ENCODE assay signal across 10 mouse cellular contexts in genomic region chr3:32379891-32380290, GRCm38 (mm10). TPM values are rescaled to one million over a fixed set of nuclear protein-coding genes. Genes with fewer than 3 reads are reported as not detected.
A peak's percentile ranks its signal among the peaks of the same experiment; 100 is the strongest.
DNase-seq lines count a peak whose midpoint lies in the region; ATAC-seq and TF ChIP-seq lines count a peak whose summit lies in the region.
"Had no signal": no experiment of that assay in that cellular context is flagged by ENCODE, and none has a peak within 500 bp of the region (broad histone marks: within the 10 kb centered on the region; RNA-seq: fewer than 3 reads in every experiment).

No protein-coding gene starts in this region.

- TF ChIP-seq CTCF in liver, adult 2 months (IDR thresholded peaks at IDR 0.05; ENCODE audit: low read depth, low read length), result peak; percentile 79
- peak; percentile 72 for TF ChIP-seq CTCF in stomach, postnatal 0 days (IDR thresholded peaks at IDR 0.05; ENCODE audit: low read depth)

- TF ChIP-seq EP300 in stomach, postnatal 0 days (optimal IDR thresholded peaks at IDR 0.05), result no peak

- no peaks in the 10 kb centered on the region for H3K27me3 ChIP-seq in liver, adult 2 months (ENCODE audit: control insufficient read depth, insufficient read depth, low read length)
- H3K27me3 ChIP-seq in liver, embryonic 11.5 days (replicated peaks; ENCODE audit: control insufficient read depth, insufficient read depth, low read length), result no peaks in the 10 kb centered on the region
- no peaks in the 10 kb centered on the region for H3K27me3 ChIP-seq in stomach, postnatal 0 days (ENCODE audit: control insufficient read depth, insufficient read depth, low read length)
- no peaks in the 10 kb centered on the region for H3K27me3 ChIP-seq in limb, embryonic 10.5 days (ENCODE audit: low read depth, poor library complexity, severe bottlenecking)
- H3K27me3 ChIP-seq: lung, embryonic 15.5 days had no signal

- H3K4me3 ChIP-seq in liver, adult 2 months (ENCODE audit: insufficient read depth, low read depth, low read length), result no peak overlapping the region
- H3K4me3 ChIP-seq in liver, embryonic 11.5 days (ENCODE audit: low read depth, low read length), result no peak overlapping the region
- no peak overlapping the region for H3K4me3 ChIP-seq in stomach, postnatal 0 days (ENCODE audit: low read depth, low read length)
- no peak overlapping the region for H3K4me3 ChIP-seq in limb, embryonic 10.5 days
- H3K4me3 ChIP-seq: lung, embryonic 15.5 days had no signal

- H3K27ac ChIP-seq in liver, adult 2 months (replicated peaks; ENCODE audit: insufficient read depth, low read depth, low read length), result no peak overlapping the region
- no peak overlapping the region for H3K27ac ChIP-seq in liver, embryonic 11.5 days (ENCODE audit: low read depth, low read length)
- H3K27ac ChIP-seq in stomach, postnatal 0 days (replicated peaks), result no peak overlapping the region
- no peak overlapping the region for H3K27ac ChIP-seq in limb, embryonic 10.5 days
- H3K27ac ChIP-seq: lung, embryonic 15.5 days had no signal

- H3K79me2 ChIP-seq in liver, adult 2 months (ENCODE audit: control insufficient read depth, insufficient read depth, low read length), result no peaks in the 10 kb centered on the region

- TF ChIP-seq POLR2A in liver, adult 2 months (IDR thresholded peaks at IDR 0.05; ENCODE audit: extremely low read depth, insufficient read depth, low read length), result no peak

- no peak for ATAC-seq in liver, embryonic 11.5 days (replicated peaks; ENCODE audit: low FRiP score)
- no peak for ATAC-seq in stomach, postnatal 0 days (ENCODE audit: low FRiP score, low TSS enrichment)

- DNase-seq in liver, adult 2 months (ENCODE audit: extremely low read depth, low read depth, low spot score), result peak; percentile 41
- DNase-seq in liver, embryonic 11.5 days (ENCODE audit: low spot score), result no peak
- DNase-seq in T-cell, adult 2 months (ENCODE audit: low spot score), result peak; percentile 15
- peak; percentile 23 for DNase-seq in forelimb bud, embryonic 11.5 days (ENCODE audit: low read depth, low spot score)
- DNase-seq in stomach, postnatal 0 days (ENCODE audit: low spot score), result no peak
- DNase-seq in limb, embryonic 10.5 days (ENCODE audit: low spot score), result no peak
- DNase-seq in Muller cell, postnatal 12 days (ENCODE audit: inconsistent ontology term), result no peak
- DNase-seq: cerebellum, adult 8-10 months had no signal

- WGBS in liver, adult 2 months, result 61% methylated on average over 2 of the region's 2 CpGs
- WGBS in liver, embryonic 11.5 days, result 40% methylated on average over 2 of the region's 2 CpGs
- WGBS in stomach, postnatal 0 days, result 44% methylated on average over 2 of the region's 2 CpGs
- WGBS in limb, embryonic 10.5 days, result 37% methylated on average over 2 of the region's 2 CpGs

- H3K9ac ChIP-seq in liver, adult 2 months (ENCODE audit: low read depth, low read length), result no peak overlapping the region
- H3K9ac ChIP-seq in liver, embryonic 11.5 days (ENCODE audit: low read depth, low read length), result no peak overlapping the region
- H3K9ac ChIP-seq in stomach, postnatal 0 days (ENCODE audit: low read length), result no peak overlapping the region
- H3K9ac ChIP-seq: lung, embryonic 15.5 days had no signal

- H3K9me3 ChIP-seq in liver, embryonic 11.5 days (ENCODE audit: control insufficient read depth, low read length), result no peaks in the 10 kb centered on the region
- no peaks in the 10 kb centered on the region for H3K9me3 ChIP-seq in stomach, postnatal 0 days (ENCODE audit: control insufficient read depth, low read length)
- H3K9me3 ChIP-seq in limb, embryonic 10.5 days (replicated peaks), result no peaks in the 10 kb centered on the region
- H3K9me3 ChIP-seq: lung, embryonic 15.5 days had no signal

- H3K4me1 ChIP-seq in liver, adult 2 months (ENCODE audit: control insufficient read depth, insufficient read depth, low read length), result no peaks in the 10 kb centered on the region
- H3K4me1 ChIP-seq in liver, embryonic 11.5 days (replicated peaks; ENCODE audit: control insufficient read depth, insufficient read depth, low read length), result no peaks in the 10 kb centered on the region; the same call in 1 of the 2 replicates
- H3K4me1 ChIP-seq in stomach, postnatal 0 days (replicated peaks; ENCODE audit: control insufficient read depth, insufficient read depth), result no peaks in the 10 kb centered on the region
- H3K4me1 ChIP-seq in limb, embryonic 10.5 days, result no peaks in the 10 kb centered on the region
- H3K4me1 ChIP-seq: lung, embryonic 15.5 days had no signal

- H3K4me2 ChIP-seq in liver, embryonic 11.5 days, result no peak overlapping the region
- no peak overlapping the region for H3K4me2 ChIP-seq in stomach, postnatal 0 days (replicated peaks; ENCODE audit: low read depth)
- H3K4me2 ChIP-seq: heart, embryonic 11.5 days; lung, embryonic 15.5 days had no signal

- H3K36me3 ChIP-seq in liver, adult 2 months (ENCODE audit: control insufficient read depth, insufficient read depth, low read length), result no peaks in the 10 kb centered on the region
- H3K36me3 ChIP-seq in liver, embryonic 11.5 days (ENCODE audit: control insufficient read depth, insufficient read depth, low read length), result no peaks in the 10 kb centered on the region
- no peaks in the 10 kb centered on the region for H3K36me3 ChIP-seq in stomach, postnatal 0 days (ENCODE audit: control insufficient read depth, insufficient read depth, low read length)
- no peaks in the 10 kb centered on the region for H3K36me3 ChIP-seq in limb, embryonic 10.5 days
- H3K36me3 ChIP-seq: lung, embryonic 15.5 days had no signal

RNA-seq across cellular contexts. Expression of gene Zmat3, which starts 14.1 kb away (rescaled TPM):
- total RNA-seq in liver, adult 2 months (2014; rRNA removed), result 1.2 and 1.7 TPM in 2 replicates
- polyA plus RNA-seq in liver, adult 2 months (2012; rRNA removed), result 2.6 and 2.8 TPM in 2 replicates
- 1.8 and 2.8 TPM in 2 replicates for polyA plus RNA-seq in liver, embryonic 11.5 days (2014; fragmentation: Nextera tagmentation; extraction: Ambion mirVana)
- polyA plus RNA-seq in stomach, postnatal 0 days (2015; fragmentation: Nextera tagmentation; extraction: Ambion mirVana), result 3.8 and 4.4 TPM in 2 replicates
- polyA plus RNA-seq in limb, embryonic 10.5 days (2016; fragmentation: Nextera tagmentation; extraction: Ambion mirVana), result 4.7 and 5.4 TPM in 2 replicates

RNA-seq across cellular contexts. Expression of gene Pik3ca, which starts 17.6 kb away (rescaled TPM):
- 21.1 and 23.1 TPM in 2 replicates for total RNA-seq in liver, adult 2 months (2014; rRNA removed)
- 2.4 and 2.8 TPM in 2 replicates for polyA plus RNA-seq in liver, adult 2 months (2012; rRNA removed)
- polyA plus RNA-seq in liver, embryonic 11.5 days (2014; fragmentation: Nextera tagmentation; extraction: Ambion mirVana), result 8.0 and 9.1 TPM in 2 replicates
- 5.8 and 6.4 TPM in 2 replicates for polyA plus RNA-seq in stomach, postnatal 0 days (2015; fragmentation: Nextera tagmentation; extraction: Ambion mirVana)
- 8.3 and 8.6 TPM in 2 replicates for polyA plus RNA-seq in limb, embryonic 10.5 days (2016; fragmentation: Nextera tagmentation; extraction: Ambion mirVana)

Comparison
In these comparisons a context has a peak if more than half of its experiments do, and no peak if none do; other contexts are left out.
1. DNase-seq: peak in liver, adult 2 months (single experiment), T-cell, adult 2 months (single experiment) and forelimb bud, embryonic 11.5 days (single experiment); none in liver, embryonic 11.5 days (single experiment), stomach, postnatal 0 days (single experiment), limb, embryonic 10.5 days (single experiment) and Muller cell, postnatal 12 days (single experiment).